Mouse (Mus musculus): Measurements from ENCODE around the gene Sdk1. TPM values are rescaled to one million over a fixed set of nuclear protein-coding genes. Genes with fewer than 3 reads are reported as not detected.

Sdk1 gene
- total and polyA plus RNA-seq, 3 experiments, result 0.04 to 0.87 TPM; not detected in 1

DNA sequence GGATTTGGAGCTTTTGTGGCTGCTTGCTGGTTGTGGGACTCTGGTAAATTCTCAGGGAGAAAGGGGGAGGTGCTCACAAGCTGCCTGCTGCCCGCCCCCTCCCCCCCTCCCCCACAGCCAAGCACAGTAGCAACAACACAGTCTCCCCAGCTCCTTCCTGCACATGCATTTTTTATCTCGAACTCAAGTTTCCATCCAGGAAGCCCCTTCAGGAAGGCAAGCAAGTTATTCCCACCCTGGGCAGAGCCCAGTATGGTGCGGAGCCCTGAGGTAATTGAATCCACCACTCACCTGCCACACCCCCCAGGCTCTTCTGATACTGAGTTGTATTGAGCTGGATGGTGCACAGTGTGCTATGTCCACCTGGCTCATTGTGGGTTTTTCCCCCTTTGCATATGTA is 768.9 kb downstream of the Sdk1 start:
- dilution Hi-C loops (cut with MboI; ENCODE audit: extremely low pct_ligation_motif_present, extremely low pct_unique_long_range_greater_than_20kb, low sequenced_read_pairs), result no loop called here

DNA sequence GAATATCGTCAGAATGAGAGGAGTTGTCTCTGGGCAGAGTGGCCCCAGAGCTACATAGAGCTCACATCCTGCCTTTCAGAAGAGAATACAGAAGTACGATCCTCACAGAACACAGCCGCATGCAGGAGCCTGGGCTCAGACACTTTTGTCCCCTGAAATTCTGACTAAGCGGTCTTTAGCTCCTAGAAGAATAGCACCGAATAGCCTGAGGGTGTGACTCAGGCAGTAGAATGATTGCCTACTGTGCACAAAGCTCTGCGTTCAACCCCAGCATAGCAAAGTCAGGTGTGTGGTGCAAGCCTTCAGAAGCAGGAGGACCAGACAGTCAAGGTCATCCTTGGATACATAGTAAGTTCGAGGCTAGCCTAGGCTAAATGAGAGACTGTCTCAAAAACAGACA is 775.7 kb downstream of the Sdk1 start:
- Histone ChIP-seq H3K27me3 (replicated peaks) (peaks cover 31% of the 10 kb centered on the region), H3K27ac (ENCODE audit: insufficient read depth, low read depth) (no peak overlapping the region), H3K4me1 (ENCODE audit: control insufficient read depth in 1 of 2, insufficient read depth in 2 of 2) (no peaks in the 10 kb centered on the region), H3K36me3 (replicated peaks in 1 of 2; ENCODE audit: control insufficient read depth in 1 of 2, insufficient read depth in 1 of 2, low read length in 1 of 2) (no peaks in the 10 kb centered on the region), H3K4me3 (replicated peaks in 1 of 3; ENCODE audit: low read depth in 2 of 3, low read length in 2 of 3, poor library complexity in 1 of 3) (no peak overlapping the region), H3K79me2 (replicated peaks; ENCODE audit: control insufficient read depth, extremely low read depth, insufficient read depth, poor library complexity, severe bottlenecking) (no peaks in the 10 kb centered on the region), H3K9ac (ENCODE audit: insufficient read depth, low read depth) (no peak overlapping the region), H3K4me2 (ENCODE audit: insufficient read depth, low read depth, poor library complexity, severe bottlenecking) (no peak overlapping the region), H3K9me3 (replicated peaks; ENCODE audit: low read length) (peaks cover 20% of the 10 kb centered on the region)
- dilution Hi-C loops (cut with MboI; ENCODE audit: extremely low pct_ligation_motif_present, extremely low pct_unique_long_range_greater_than_20kb, low sequenced_read_pairs), result no loop called here
- in situ Hi-C loops (cut with MboI; ENCODE audit: low pct_ligation_motif_present, low pct_unique_long_range_greater_than_20kb, low sequenced_read_pairs), result no loop called here
- DNase-seq (ENCODE audit: extremely low read depth), result no peak
- no peak for TF ChIP-seq UBTF (IDR thresholded peaks at IDR 0.05; ENCODE audit: low read depth, low read length)
- no peak for TF ChIP-seq USF1 (IDR thresholded peaks at IDR 0.05; ENCODE audit: low read depth, low read length)
- TF ChIP-seq E2F4 (IDR thresholded peaks at IDR 0.05; ENCODE audit: insufficient replicate concordance, low read depth, low read length), result no peak
- no peak for TF ChIP-seq TBP (conservative IDR thresholded peaks at IDR 0.05; ENCODE audit: low read depth, low read length)
- no peak for TF ChIP-seq NELFE (IDR thresholded peaks at IDR 0.05; ENCODE audit: low read depth, low read length)
- TF ChIP-seq MEF2A (IDR thresholded peaks at IDR 0.05; ENCODE audit: borderline replicate concordance, low read depth, low read length), result no peak
- no peak for TF ChIP-seq MAX (IDR thresholded peaks at IDR 0.05; ENCODE audit: low read length)
- TF ChIP-seq SIN3A (IDR thresholded peaks at IDR 0.05; ENCODE audit: low read length), result no peak
- no peak for TF ChIP-seq SMC3 (IDR thresholded peaks at IDR 0.05; ENCODE audit: low read depth, low read length)
- no peak for TF ChIP-seq JUN (IDR thresholded peaks at IDR 0.05; ENCODE audit: insufficient read depth, low read depth, low read length)
- TF ChIP-seq EP300 (IDR thresholded peaks at IDR 0.05; ENCODE audit: low read length), result no peak
- TF ChIP-seq MAFK (IDR thresholded peaks at IDR 0.05; ENCODE audit: insufficient replicate concordance, low read length), result no peak
- TF ChIP-seq ZNF384 (IDR thresholded peaks at IDR 0.05; ENCODE audit: low read depth, low read length), result no peak
- no peak for TF ChIP-seq IRF4 (IDR thresholded peaks at IDR 0.05; ENCODE audit: low read depth, low read length)
- TF ChIP-seq RCOR1 (conservative IDR thresholded peaks at IDR 0.05; ENCODE audit: low read depth, low read length), result no peak
- no peak for TF ChIP-seq PAX5 (IDR thresholded peaks at IDR 0.05; ENCODE audit: low read length)
- TF ChIP-seq USF2 (conservative IDR thresholded peaks at IDR 0.05; ENCODE audit: low read depth, low read length), result no peak
- no peak for TF ChIP-seq NRF1 (IDR thresholded peaks at IDR 0.05; ENCODE audit: low read depth, low read length)
- TF ChIP-seq ZKSCAN1 (IDR thresholded peaks at IDR 0.05; ENCODE audit: borderline replicate concordance, low read depth, low read length), result no peak

More for the DNA sequence above, 768.9 kb downstream of the Sdk1 start:
- no peak overlapping the region for H3K4me2 ChIP-seq (ENCODE audit: insufficient read depth, low read depth, poor library complexity, severe bottlenecking)
- in situ Hi-C loops (cut with MboI; ENCODE audit: low pct_ligation_motif_present, low pct_unique_long_range_greater_than_20kb, low sequenced_read_pairs), result no loop called here
- H3K9me3 ChIP-seq (replicated peaks; ENCODE audit: low read length), result peaks cover 29% of the 10 kb centered on the region
- H3K9ac ChIP-seq (ENCODE audit: insufficient read depth, low read depth), result no peak overlapping the region
- no peaks in the 10 kb centered on the region for H3K36me3 ChIP-seq (replicated peaks in 1 of 2; ENCODE audit: control insufficient read depth in 1 of 2, insufficient read depth in 1 of 2, low read length in 1 of 2)
- H3K4me1 ChIP-seq (ENCODE audit: control insufficient read depth in 1 of 2, insufficient read depth in 2 of 2), result no peaks in the 10 kb centered on the region
- DNase-seq (ENCODE audit: extremely low read depth), result no peak
- no peak overlapping the region for H3K27ac ChIP-seq (ENCODE audit: insufficient read depth, low read depth)
- TF ChIP-seq TBP (conservative IDR thresholded peaks at IDR 0.05; ENCODE audit: low read depth, low read length), result no peak
- no peak for TF ChIP-seq PAX5 (IDR thresholded peaks at IDR 0.05; ENCODE audit: low read length)
- no peak for TF ChIP-seq SMC3 (IDR thresholded peaks at IDR 0.05; ENCODE audit: low read depth, low read length)
- H3K27me3 ChIP-seq (replicated peaks), result peaks cover 29% of the 10 kb centered on the region
- no peaks in the 10 kb centered on the region for H3K79me2 ChIP-seq (replicated peaks; ENCODE audit: control insufficient read depth, extremely low read depth, insufficient read depth, poor library complexity, severe bottlenecking)
- no peak overlapping the region for H3K4me3 ChIP-seq (replicated peaks in 1 of 3; ENCODE audit: low read depth in 2 of 3, low read length in 2 of 3, poor library complexity in 1 of 3)

Measured in CH12.LX (cell line).